Mouse (Mus musculus): ENCODE results near the gene Zcchc2. TPM values are rescaled to one million over a fixed set of nuclear protein-coding genes. Genes with fewer than 3 reads are reported as not detected.

The Zcchc2 gene
- polyA plus RNA-seq, 1 experiment from 2014 or later: 2.4 TPM

- no peaks in the 10 kb centered on the region for H3K36me3 ChIP-seq
- no peaks in the 10 kb centered on the region for H3K9me3 ChIP-seq
- peak overlapping the region; percentile 40 for H3K4me3 ChIP-seq
- DNase-seq (ENCODE audit: low spot score): no peak
- no peaks in the 10 kb centered on the region for H3K27me3 ChIP-seq (ENCODE audit: insufficient read depth, poor library complexity, severe bottlenecking)
- H3K4me1 ChIP-seq: peaks cover 16% of the 10 kb centered on the region
- WGBS: 3% methylated on average over 10 of the region's 10 CpGs
- no peak overlapping the region for H3K27ac ChIP-seq
These were observed 81.8 kb downstream of the Zcchc2 start for GRCm38 (mm10) chr1:106072071-106072440.

DNA sequence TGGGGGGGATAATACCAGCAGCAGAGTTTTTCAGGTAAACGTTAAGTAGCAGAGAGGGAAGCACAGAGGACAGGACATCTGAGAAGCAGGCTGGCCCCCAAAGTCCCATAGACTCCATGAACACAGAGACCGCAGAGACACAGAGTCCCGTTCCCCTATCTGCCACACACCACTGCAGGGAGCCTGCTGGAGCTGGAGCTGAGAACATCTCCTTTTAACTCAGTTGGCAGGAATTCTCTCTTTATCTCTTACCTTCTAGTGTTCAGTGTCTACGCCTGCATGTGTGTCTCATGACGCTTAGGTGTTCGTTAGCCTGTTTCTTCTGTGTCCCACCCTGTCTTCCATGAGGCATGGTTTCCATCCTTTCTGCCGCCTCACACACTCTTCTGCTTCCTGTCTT lies 83.0 kb downstream of the Zcchc2 start:
- Histone ChIP-seq H3K9me3 (no peaks in the 10 kb centered on the region), H3K36me3 (no peaks in the 10 kb centered on the region), H3K4me1 (peaks cover 16% of the 10 kb centered on the region), H3K27me3 (ENCODE audit: insufficient read depth, poor library complexity, severe bottlenecking) (no peaks in the 10 kb centered on the region), H3K27ac (no peak overlapping the region), H3K4me3 (no peak overlapping the region)
- WGBS: 53% methylated on average over 7 of the region's 7 CpGs
- no peak for DNase-seq (ENCODE audit: low spot score)

GRCm38 (mm10) chr1:106074141-106074540 lies 83.9 kb downstream of the Zcchc2 start:
- H3K9me3 ChIP-seq: no peaks in the 10 kb centered on the region
- H3K27ac ChIP-seq: no peak overlapping the region
- no peaks in the 10 kb centered on the region for H3K36me3 ChIP-seq
- H3K4me1 ChIP-seq: peaks cover 16% of the 10 kb centered on the region
- no peaks in the 10 kb centered on the region for H3K27me3 ChIP-seq (ENCODE audit: insufficient read depth, poor library complexity, severe bottlenecking)
- DNase-seq (ENCODE audit: low spot score): no peak
- 69% methylated on average over 7 of the region's 7 CpGs for WGBS
- no peak overlapping the region for H3K4me3 ChIP-seq

DNA sequence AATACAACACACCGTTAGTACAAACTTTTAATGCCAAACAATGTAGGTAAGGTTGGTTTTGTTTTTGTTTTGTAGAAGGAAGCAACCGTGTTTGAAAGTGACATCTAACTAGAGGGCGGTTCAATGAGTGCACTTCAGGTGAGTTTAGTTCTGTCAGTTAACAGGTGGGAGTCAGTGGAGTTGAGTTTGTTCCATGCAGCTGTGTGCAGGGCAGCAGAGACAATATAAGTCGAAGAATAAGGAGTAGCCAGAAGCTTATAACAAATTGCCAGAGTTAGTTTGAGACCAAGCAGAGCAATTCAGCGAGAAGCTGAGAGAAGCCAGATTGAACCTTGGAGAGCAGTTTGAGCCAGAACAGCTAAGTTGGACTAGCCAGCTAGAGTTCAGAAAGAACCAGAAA lies 84.5 kb downstream of the Zcchc2 start:
- no peak for DNase-seq (ENCODE audit: low spot score)
- no peak overlapping the region for H3K4me3 ChIP-seq
- H3K27ac ChIP-seq: no peak overlapping the region
- 83% methylated on average over 5 of the region's 5 CpGs for WGBS
- H3K27me3 ChIP-seq (ENCODE audit: insufficient read depth, poor library complexity, severe bottlenecking): no peaks in the 10 kb centered on the region
- H3K4me1 ChIP-seq: peaks cover 16% of the 10 kb centered on the region
- no peaks in the 10 kb centered on the region for H3K36me3 ChIP-seq
- H3K9me3 ChIP-seq: no peaks in the 10 kb centered on the region

- Histone ChIP-seq H3K27ac (no peak overlapping the region), H3K4me3 (no peak overlapping the region), H3K9me3 (no peaks in the 10 kb centered on the region), H3K36me3 (no peaks in the 10 kb centered on the region), H3K27me3 (ENCODE audit: insufficient read depth, poor library complexity, severe bottlenecking) (no peaks in the 10 kb centered on the region), H3K4me1 (peaks cover 9% of the 10 kb centered on the region)
- 69% methylated on average over 3 of the region's 3 CpGs for WGBS
- no peak for DNase-seq (ENCODE audit: low spot score)
These were observed 86.4 kb downstream of the Zcchc2 start for GRCm38 (mm10) chr1:106076641-106077040.

DNA sequence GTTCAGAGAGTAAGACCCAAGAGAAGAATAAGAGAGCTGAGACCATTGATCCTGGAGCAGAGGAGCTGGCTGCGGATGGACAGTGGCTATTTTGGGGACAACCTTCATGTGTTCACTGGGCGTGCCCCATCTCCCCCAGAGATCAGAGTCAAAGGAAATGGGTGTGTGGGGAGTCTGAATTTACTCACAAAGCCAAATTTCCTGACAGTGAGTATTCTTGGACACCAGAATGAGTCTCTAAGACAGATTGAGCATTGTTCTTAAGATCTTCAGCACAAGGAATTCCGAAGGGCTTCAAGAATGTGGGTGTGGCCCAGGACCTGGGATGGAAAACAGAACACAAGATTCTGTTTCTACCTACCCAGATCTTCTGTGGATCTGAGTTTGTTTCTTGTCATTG lies 87.0 kb downstream of the Zcchc2 start:
- no peak for DNase-seq (ENCODE audit: low spot score)
- Histone ChIP-seq H3K9me3 (no peaks in the 10 kb centered on the region), H3K36me3 (no peaks in the 10 kb centered on the region), H3K4me3 (no peak overlapping the region), H3K4me1 (peaks cover 3% of the 10 kb centered on the region), H3K27me3 (ENCODE audit: insufficient read depth, poor library complexity, severe bottlenecking) (no peaks in the 10 kb centered on the region), H3K27ac (no peak overlapping the region)
- WGBS: 72% methylated on average over 3 of the region's 3 CpGs

Other genes with a start within 250 kb of the Zcchc2 start
- gene Tnfrsf11a, start 209.7 kb upstream of the Zcchc2 start, polyA plus RNA-seq (2016; fragmentation: Nextera tagmentation; extraction: Ambion mirVana): 0.10 and 0.35 TPM in 2 replicates
- gene Phlpp1, start 181.3 kb downstream of the Zcchc2 start, polyA plus RNA-seq (2016; fragmentation: Nextera tagmentation; extraction: Ambion mirVana): 4.2 and 4.5 TPM in 2 replicates